Mouse (Mus musculus): Measurements from ENCODE around the gene Cdkal1.

DNA sequence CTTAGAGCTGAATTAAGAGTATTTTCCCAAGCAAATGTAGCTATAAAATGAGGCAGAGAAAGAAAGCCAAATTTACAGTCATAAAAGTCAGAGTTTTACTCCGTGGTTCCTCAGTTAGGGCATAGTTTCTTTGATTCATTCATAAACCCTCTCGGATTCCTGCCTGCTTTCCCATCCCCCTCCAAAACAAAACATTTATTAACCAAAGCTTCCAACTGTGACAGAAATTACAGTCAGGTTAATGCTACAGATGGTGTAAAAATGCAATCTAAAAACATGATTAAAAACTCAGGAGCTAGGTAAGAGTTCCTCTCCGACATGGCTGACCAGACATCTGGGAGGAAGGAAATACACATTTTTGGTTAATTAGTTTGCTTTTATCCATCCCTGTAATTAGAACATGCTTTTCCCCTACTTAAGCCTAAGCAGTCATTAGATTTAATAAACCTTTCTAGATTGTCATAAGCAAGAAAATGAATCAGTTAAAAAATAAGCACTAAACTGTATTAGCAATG lies 452.9 kb downstream of the Cdkal1 start:
- no peak for TF ChIP-seq CTCF (conservative IDR thresholded peaks at IDR 0.05; ENCODE audit: low read length)
- no peak for TF ChIP-seq NANOG (IDR thresholded peaks at IDR 0.05; ENCODE audit: borderline replicate concordance, low read length)

All from E14TG2a.4 (cell line).